Mouse (Mus musculus) heart, embryonic 16.5 days (tissue): ENCODE measurements around the gene Kcnq1. TPM values are rescaled to one million over a fixed set of nuclear protein-coding genes. Genes with fewer than 3 reads are reported as not detected.

Source experiments
- ATAC-seq: fragments of 200-750 bp; cut with Nextera tagmentation; replicated peaks from 2 replicates; pipeline ENCODE4 v1.8.0; 2017; ENCODE audit warnings: moderate number of reproducible peaks; ENCODE audit not compliant: insufficient read depth, low FRiP score; ENCODE audit errors: extremely low read depth
- H3K27ac ChIP-seq: fragments of 300-500 bp; sonication (generic); 2 replicates; pipeline ENCODE4 v1.5.1; 2014; ENCODE audit warnings: mild to moderate bottlenecking, low read length, control low read depth, moderate library complexity
- H3K27me3 ChIP-seq: fragments of 300-500 bp; sonication (generic); 2 replicates; pipeline ENCODE4 v1.6.1; 2014; ENCODE audit warnings: low read length, mixed read lengths; ENCODE audit not compliant: control insufficient read depth, insufficient read depth
- H3K36me3 ChIP-seq: fragments of 300-500 bp; sonication (generic); 2 replicates; pipeline ENCODE4 v1.6.1; 2014; ENCODE audit not compliant: control insufficient read depth, insufficient read depth
- H3K4me1 ChIP-seq: fragments of 300-500 bp; sonication (generic); 2 replicates; pipeline ENCODE4 v1.6.1; 2014; ENCODE audit warnings: low read length, mixed read lengths; ENCODE audit not compliant: control insufficient read depth, insufficient read depth
- H3K4me2 ChIP-seq: fragments of 300-500 bp; sonication (generic); 2 replicates; pipeline ENCODE4 v1.6.1; 2014; ENCODE audit warnings: low read depth, mild to moderate bottlenecking, control low read depth, low read length
- H3K4me3 ChIP-seq: fragments of 300-500 bp; sonication (generic); 2 replicates; pipeline ENCODE4 v1.5.1; 2014; ENCODE audit warnings: mild to moderate bottlenecking, control low read depth, low read length
- H3K9ac ChIP-seq: fragments of 300-500 bp; sonication (generic); 2 replicates; pipeline ENCODE4 v1.6.1; 2014; ENCODE audit warnings: low read length, control low read depth
- H3K9me3 ChIP-seq: fragments of 300-500 bp; sonication (generic); replicated peaks from 2 replicates; pipeline ENCODE4 v1.6.1; 2016; ENCODE audit warnings: low read length; ENCODE audit not compliant: control insufficient read depth
- WGBS: fragments of 180-500 bp; shearing (Covaris S2); extraction: QIAGEN DNeasy Blood & Tissue Kit; methylation state at CpG from one replicate; pipeline ENCODE4 v1.1.7; 2014; 5-methylcytosine and 5-hydroxymethylcytosine counted together
- polyA plus RNA-seq: library from polyadenylated mRNA; unstranded; fragments of >200 nt; fragmentation: Nextera tagmentation; extraction: Ambion mirVana; gene quantifications from 2 replicates; pipeline ENCODE4 v1.2.1, GENCODE M21; 2015

The Kcnq1 gene
- polyA plus RNA-seq, 1 experiment from 2014 or later, result 34.9 TPM

DNA sequence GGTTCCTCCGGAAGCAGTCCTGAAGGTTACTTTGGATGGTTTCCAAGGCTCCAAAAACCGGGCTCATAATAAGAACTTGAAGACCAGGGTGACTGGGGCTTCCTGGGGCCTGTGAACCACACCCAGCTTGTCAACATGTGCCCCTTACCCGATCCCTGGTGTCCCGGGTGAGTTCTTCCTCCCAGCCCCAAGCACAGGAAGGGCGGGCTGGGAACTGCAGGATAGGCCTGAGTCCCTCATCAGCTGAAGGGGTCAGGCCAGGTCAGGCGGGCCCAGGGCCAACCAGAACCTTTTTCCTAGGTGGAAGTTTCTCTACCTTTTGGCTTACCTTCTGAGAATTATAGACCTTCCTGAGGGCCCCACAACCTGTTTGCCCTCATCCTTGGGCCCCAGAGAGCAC, 306.4 kb downstream of the Kcnq1 start:
- Histone ChIP-seq H3K4me3 (no peak overlapping the region), H3K27ac (no peak overlapping the region), H3K9ac (no peak overlapping the region), H3K9me3 (no peaks in the 10 kb centered on the region), H3K4me1 (peaks cover 14% of the 10 kb centered on the region), H3K36me3 (no peaks in the 10 kb centered on the region; the same call in 1 of the 2 replicates), H3K27me3 (no peaks in the 10 kb centered on the region), H3K4me2 (no peak overlapping the region)
- 70% methylated on average over 6 of the region's 6 CpGs for WGBS
- ATAC-seq, result no peak

DNA sequence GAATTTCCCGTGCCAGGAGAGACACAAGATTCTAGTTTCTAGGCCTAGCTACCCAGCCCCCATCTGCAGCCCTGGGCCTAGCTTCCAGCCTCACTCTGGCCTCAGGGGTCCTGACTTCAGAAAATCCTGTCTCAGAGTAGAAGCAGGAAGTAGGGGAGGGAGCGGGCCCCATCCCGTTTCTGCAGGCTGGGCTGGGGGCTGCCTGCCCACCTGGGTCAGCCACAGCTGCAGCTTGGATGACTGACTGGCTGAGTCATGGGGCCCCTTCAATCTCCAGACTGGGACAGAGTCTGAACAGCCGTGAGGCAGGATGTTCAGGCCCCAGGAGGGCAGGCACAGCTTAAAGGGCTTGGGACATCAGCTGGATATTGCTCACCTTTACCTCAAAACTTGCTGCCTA, 308.9 kb downstream of the Kcnq1 start:
- no peak overlapping the region for H3K27ac ChIP-seq
- H3K9me3 ChIP-seq, result no peaks in the 10 kb centered on the region
- no peak overlapping the region for H3K4me3 ChIP-seq
- H3K27me3 ChIP-seq, result no peaks in the 10 kb centered on the region
- ATAC-seq, result no peak; the same call in 1 of the 2 replicates
- no peak overlapping the region for H3K4me2 ChIP-seq
- H3K36me3 ChIP-seq, result no peaks in the 10 kb centered on the region; the same call in 1 of the 2 replicates
- no peak overlapping the region for H3K9ac ChIP-seq
- 46% methylated on average over 4 of the region's 4 CpGs for WGBS
- peaks cover 7% of the 10 kb centered on the region; the same call in 1 of the 2 replicates for H3K4me1 ChIP-seq

DNA sequence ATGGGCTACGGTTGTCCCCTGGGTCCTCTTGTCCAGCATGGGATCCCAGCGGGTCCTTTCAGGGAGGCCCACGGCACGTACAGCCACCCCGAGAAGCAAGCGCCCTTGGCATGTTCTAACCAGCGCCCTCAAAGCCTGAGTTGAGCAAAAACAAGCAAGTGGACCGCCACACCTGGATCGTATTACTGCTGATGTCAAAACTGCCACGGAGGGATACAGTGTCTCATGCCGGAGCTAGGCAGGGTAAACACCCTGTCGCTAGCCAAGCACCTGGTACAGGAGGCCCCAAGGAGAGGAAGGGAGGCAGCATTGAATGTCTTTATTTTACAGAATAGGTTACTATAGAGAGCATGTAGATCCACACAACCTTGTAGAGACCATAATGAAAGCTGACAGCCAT, 310.2 kb downstream of the Kcnq1 start:
- no peaks in the 10 kb centered on the region for H3K9me3 ChIP-seq
- no peak overlapping the region for H3K9ac ChIP-seq
- 82% methylated on average over 12 of the region's 12 CpGs for WGBS
- peaks cover 7% of the 10 kb centered on the region; the same call in 1 of the 2 replicates for H3K4me1 ChIP-seq
- H3K36me3 ChIP-seq, result no peaks in the 10 kb centered on the region
- no peak overlapping the region for H3K4me3 ChIP-seq
- no peak overlapping the region for H3K27ac ChIP-seq
- H3K4me2 ChIP-seq, result no peak overlapping the region
- H3K27me3 ChIP-seq, result no peaks in the 10 kb centered on the region
- no peak for ATAC-seq

DNA sequence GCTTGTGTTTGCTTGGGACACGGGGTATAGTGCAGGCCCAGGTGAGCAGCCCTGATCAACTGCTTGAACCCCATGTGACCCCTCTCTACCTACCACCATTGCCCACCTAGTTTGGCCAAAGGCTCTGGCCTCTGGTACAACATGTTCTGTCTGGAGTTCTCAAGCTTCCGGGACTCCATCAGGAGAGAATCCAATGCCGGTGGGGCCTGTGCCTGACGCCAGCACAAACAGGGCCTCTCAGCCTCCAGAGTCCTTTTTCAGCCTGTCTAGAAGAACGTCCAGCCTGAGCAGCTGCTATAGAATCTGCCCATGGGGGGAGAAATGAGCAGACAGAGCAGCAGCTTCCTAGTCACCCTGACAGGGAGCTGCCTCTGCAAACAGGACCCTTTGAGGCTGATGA, 311.7 kb downstream of the Kcnq1 start:
- 59% methylated on average over 5 of the region's 5 CpGs for WGBS
- Histone ChIP-seq H3K36me3 (no peaks in the 10 kb centered on the region), H3K4me2 (no peak overlapping the region), H3K9me3 (no peaks in the 10 kb centered on the region), H3K27me3 (no peaks in the 10 kb centered on the region), H3K4me1 (peaks cover 7% of the 10 kb centered on the region; the same call in 1 of the 2 replicates), H3K27ac (no peak overlapping the region), H3K4me3 (no peak overlapping the region), H3K9ac (no peak overlapping the region)
- ATAC-seq, result no peak

DNA sequence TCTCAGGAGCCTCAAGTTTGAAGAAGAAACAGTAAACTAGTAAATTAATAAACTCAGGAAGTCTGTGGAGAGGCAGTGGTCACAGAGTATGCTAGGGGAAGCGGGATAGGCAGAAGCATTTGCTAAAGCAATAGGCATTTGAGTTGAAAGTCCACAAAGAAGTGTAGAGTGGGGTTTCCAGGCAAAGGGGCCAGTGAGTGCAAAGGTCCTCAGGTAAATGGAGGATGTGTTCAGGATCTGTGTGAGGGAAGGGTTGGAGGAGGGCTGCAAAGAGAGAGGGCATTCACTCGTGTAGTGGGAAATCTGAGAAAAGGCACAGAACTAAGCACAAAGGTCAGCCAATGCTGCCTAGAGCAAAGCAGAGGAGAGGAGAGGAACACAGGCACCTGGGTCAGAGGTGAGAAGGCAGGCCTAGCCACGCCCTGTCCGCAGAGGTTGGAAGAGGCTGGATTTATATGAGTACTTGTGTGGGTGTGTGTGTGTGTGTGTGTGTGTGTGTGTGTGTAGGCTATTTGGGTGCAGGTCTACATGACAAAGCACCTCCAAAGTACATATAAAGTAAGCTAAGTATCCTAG, 313.5 kb downstream of the Kcnq1 start:
- peaks cover 5% of the 10 kb centered on the region; the same call in 1 of the 2 replicates for H3K4me1 ChIP-seq

DNA sequence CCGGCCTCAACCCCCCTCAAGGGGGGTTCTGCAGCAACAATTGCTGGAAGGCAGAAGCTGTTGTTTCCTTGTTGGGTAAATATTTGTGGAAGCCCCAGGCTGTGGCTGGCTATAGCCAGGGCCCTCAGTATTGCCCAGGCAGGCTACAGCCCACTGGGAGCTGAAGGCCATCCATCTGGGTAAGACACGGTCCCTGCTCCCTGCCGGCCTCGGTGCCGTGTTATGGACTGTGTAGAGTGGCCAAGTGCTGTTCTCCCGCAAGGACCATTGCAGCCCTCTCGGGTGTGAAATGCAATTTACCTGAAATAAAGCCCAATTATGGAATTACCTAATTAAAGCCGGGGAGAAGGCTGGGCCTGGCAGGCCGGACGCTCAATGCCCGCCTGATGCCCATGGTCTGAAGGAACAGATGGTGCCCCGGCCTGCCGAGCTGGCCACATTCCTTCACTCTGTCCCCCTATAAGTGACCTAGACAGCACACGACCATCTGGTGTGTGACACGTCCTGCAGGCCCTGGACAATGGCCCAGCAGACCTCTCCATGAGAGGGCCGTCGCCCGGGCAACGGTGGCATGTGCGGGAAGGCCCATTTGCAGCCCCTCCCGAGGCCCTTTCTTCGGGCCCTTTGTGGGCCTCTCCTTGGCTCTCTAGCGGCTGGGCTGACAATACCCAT, 322.1 kb downstream of the Kcnq1 start:
- no peaks in the 10 kb centered on the region for H3K27me3 ChIP-seq
- ATAC-seq, result no peak; the same call in 1 of the 2 replicates
- no peak overlapping the region for H3K4me3 ChIP-seq
- H3K4me2 ChIP-seq, result no peak overlapping the region
- H3K4me1 ChIP-seq, result peaks cover 3% of the 10 kb centered on the region; the same call in 1 of the 2 replicates
- no peak overlapping the region for H3K27ac ChIP-seq
- no peaks in the 10 kb centered on the region for H3K36me3 ChIP-seq
- WGBS, result 71% methylated on average over 23 of the region's 23 CpGs
- H3K9me3 ChIP-seq, result no peaks in the 10 kb centered on the region
- no peak overlapping the region for H3K9ac ChIP-seq

More for the DNA sequence above, 313.5 kb downstream of the Kcnq1 start:
- 84% methylated on average over 4 of the region's 4 CpGs for WGBS
- H3K27ac ChIP-seq, result no peak overlapping the region
- H3K4me2 ChIP-seq, result no peak overlapping the region
- ATAC-seq, result no peak
- no peaks in the 10 kb centered on the region for H3K27me3 ChIP-seq
- no peak overlapping the region for H3K9ac ChIP-seq
- H3K9me3 ChIP-seq, result no peaks in the 10 kb centered on the region
- no peak overlapping the region for H3K4me3 ChIP-seq
- no peaks in the 10 kb centered on the region for H3K36me3 ChIP-seq

DNA sequence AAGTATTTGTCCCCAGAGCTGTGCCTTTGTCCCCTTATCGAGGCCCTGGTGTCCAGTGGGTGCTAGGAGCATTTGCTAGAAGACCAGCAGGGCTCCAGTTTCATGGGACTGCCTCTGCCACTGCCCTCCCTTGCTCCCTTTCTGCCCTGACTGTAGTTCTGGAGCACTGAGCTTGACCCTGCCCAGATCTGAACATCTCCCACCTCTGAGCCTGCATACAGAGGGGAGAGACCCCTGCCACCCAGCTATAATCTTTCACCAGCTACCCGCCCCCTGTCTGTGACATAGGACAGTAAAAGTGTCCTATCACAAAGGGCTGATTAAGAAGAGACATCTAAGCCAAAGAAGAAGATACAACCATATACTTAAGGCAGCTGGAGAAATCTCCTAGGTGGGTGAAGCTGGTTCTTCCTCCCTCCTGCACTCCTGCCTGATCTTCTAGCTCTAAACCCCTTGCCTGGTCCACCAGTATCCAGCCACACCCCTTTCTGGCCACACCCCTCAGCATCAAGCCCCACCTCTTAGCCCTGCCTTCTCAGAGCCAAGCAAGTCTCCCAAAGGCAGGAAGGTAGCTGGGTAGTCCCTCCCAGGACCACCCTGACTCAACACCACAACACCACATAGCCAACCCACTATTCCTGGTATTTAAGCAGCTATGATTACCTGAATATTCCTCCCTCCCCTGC, 322.8 kb downstream of the Kcnq1 start:
- Histone ChIP-seq H3K27me3 (no peaks in the 10 kb centered on the region), H3K36me3 (no peaks in the 10 kb centered on the region), H3K9me3 (no peaks in the 10 kb centered on the region), H3K4me3 (no peak overlapping the region), H3K4me1 (peaks cover 3% of the 10 kb centered on the region; the same call in 1 of the 2 replicates), H3K4me2 (no peak overlapping the region), H3K9ac (no peak overlapping the region), H3K27ac (no peak overlapping the region)
- 56% methylated on average over 2 of the region's 2 CpGs for WGBS
- ATAC-seq, result no peak

DNA sequence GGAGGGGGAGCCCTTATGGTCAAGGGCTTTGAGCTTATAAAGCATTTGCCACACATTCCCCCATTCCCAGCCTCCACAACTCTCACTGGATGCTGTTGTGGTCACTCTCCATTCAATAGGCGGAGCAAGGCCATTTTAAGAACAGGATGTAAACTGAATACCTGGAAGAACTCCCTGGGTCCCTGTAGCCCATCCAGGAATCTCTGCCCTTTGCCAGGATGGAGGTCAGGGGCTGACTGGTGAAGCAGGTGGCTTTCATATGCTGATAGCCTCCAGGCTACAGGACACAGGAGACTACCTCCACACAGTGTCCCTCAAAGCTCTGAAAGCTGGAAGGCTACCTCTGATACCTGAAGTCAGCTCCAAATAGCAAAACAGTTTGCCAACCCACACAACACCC, 326.5 kb downstream of the Kcnq1 start:
- WGBS, result 80% methylated on average over 1 of the region's 1 CpGs
- Histone ChIP-seq H3K27me3 (no peaks in the 10 kb centered on the region), H3K4me1 (peaks cover 3% of the 10 kb centered on the region; the same call in 1 of the 2 replicates), H3K9me3 (no peaks in the 10 kb centered on the region), H3K4me2 (no peak overlapping the region), H3K4me3 (no peak overlapping the region), H3K9ac (no peak overlapping the region), H3K27ac (no peak overlapping the region), H3K36me3 (no peaks in the 10 kb centered on the region)
- ATAC-seq, result no peak

DNA sequence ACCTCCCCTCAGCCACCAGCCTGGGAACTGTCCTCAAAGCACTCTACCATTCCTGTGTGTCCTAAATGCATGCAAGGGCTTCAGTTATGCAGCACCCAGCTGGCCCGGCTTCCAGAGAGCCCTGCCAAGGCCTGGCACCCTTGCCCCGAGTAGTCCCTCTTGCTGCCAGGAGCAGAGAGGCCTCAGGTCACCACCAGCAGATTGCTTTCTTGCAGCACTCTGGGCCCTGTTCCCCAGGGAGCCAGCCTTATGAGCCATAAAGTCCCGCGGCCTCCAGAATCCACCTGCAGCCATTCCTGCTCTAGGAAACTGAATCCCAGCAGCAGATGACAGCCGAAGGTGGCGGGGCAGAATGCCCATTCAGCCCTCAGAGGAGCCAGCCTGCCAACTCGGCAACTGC, 327.2 kb downstream of the Kcnq1 start:
- Histone ChIP-seq H3K27ac (no peak overlapping the region), H3K4me3 (no peak overlapping the region), H3K9ac (no peak overlapping the region), H3K9me3 (no peaks in the 10 kb centered on the region), H3K27me3 (no peaks in the 10 kb centered on the region), H3K36me3 (no peaks in the 10 kb centered on the region), H3K4me2 (no peak overlapping the region), H3K4me1 (peaks cover 4% of the 10 kb centered on the region; the same call in 1 of the 2 replicates)
- ATAC-seq, result no peak
- 75% methylated on average over 7 of the region's 7 CpGs for WGBS
